Mouse (Mus musculus): Measurements from ENCODE around the gene Adamts18. TPM values are rescaled to one million over a fixed set of nuclear protein-coding genes. Genes with fewer than 3 reads are reported as not detected.

Adamts18 gene
- total RNA-seq, 4 experiments from 2014 or later: 0.09 to 0.17 (median 0.13) TPM; not detected in 1

DNA sequence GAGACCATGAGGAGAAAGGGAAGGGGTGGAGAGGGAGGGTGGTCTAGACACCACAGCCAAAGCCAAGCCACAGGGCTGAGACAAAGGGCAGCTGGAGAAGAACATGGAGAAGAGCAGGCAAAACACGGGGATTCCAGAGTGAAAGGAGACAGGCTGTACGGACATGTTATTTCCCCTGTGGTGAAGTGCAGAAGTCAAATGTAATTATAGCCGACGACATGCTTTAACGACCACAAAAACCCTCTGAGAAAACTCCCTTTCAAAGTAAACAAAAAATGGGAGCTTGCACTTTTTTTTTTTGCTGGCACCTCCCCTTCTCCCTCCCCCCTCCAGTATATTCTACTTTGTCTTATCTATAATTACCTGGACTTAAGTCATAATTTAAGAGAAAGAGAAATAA is 92.7 kb downstream of the Adamts18 start:
- no peak for DNase-seq (ENCODE audit: low spot score in 2 of 2)

DNA sequence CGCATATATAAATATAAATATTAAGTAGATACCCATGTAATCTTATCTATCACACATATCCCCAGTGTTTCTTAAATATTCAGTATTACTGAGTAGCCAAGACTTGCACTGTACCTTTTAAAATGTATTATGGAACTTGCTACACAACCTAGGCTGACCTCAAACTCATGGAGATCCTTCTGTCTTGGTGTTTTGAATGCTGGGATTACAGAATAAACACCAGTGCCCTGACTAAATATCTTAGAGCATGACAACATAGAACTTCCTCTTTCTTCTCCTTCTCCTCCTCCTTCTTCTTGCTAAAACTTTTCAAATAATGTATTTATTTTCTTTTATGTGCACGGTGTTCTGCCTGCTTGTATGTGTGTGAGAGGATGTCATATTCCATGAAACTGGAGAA is 95.4 kb downstream of the Adamts18 start:
- no peak for DNase-seq (ENCODE audit: low spot score in 2 of 2)

DNA sequence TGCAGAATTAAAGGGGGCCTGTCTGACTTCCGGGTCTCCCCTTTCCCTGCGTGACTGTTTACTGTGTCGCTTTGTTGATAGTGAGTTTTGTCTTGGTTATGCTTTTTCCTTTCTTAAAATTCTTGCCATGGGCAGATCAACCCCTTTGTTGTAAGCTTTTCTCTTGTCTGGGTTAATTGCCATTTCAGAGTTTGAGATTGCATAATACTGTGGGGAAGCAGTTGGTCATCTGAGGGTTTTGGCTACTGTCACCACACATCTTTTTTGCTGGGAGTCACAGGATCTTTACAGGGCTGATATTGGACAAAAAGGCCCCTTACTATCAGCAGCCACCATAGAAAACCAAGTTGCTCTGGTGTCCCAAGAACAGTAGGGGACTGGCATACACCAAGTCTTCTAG is 96.2 kb downstream of the Adamts18 start:
- no peak for DNase-seq (ENCODE audit: low spot score in 2 of 2)

DNA sequence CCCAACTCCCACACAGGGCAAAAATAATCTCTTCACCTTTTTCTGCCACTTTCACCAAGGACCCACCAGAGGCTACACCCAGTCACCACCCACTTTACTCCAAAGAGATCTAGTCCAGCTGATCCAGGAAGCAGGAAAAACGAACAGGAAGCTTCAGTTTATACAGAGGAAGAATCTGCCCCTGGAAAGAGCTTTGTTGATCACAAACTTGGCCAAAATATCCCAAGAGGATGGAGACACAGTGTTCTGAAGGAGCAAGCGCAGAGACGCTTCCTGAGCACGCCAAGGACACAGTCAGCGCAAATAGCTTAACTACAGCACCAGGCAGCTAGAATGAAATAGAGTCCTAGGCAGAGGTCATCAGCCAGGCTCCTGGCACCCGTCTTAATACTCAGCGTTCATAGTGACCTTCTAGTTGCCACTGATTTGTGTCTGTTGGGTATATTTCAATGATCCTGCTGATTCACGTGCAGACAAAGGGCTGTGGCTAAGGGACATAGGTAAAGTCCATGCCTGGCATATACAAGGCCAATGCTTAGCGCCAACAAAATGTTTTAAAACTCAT is 113.0 kb downstream of the Adamts18 start:
- DNase-seq (ENCODE audit: low spot score in 2 of 2): no peak

DNA sequence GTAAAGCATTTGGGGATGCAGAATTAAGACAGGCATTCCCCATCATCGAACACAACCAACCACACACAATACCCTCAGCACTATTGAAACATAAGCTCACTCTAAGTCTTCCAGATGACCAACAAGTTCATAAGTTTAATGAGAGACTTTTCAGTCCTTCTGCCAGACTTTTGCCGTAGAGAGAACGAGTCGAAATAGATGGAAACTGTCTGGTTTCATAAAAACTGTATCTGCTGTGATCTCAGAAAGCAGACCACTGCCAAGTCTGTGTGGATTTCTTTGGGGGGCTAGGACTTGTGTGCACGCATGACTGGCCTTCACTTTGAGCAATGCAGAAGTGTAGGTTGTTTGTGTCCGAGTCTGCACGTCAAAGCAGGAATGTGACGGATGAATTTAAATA is 123.2 kb downstream of the Adamts18 start:
- DNase-seq (ENCODE audit: low spot score in 2 of 2): no peak

DNA sequence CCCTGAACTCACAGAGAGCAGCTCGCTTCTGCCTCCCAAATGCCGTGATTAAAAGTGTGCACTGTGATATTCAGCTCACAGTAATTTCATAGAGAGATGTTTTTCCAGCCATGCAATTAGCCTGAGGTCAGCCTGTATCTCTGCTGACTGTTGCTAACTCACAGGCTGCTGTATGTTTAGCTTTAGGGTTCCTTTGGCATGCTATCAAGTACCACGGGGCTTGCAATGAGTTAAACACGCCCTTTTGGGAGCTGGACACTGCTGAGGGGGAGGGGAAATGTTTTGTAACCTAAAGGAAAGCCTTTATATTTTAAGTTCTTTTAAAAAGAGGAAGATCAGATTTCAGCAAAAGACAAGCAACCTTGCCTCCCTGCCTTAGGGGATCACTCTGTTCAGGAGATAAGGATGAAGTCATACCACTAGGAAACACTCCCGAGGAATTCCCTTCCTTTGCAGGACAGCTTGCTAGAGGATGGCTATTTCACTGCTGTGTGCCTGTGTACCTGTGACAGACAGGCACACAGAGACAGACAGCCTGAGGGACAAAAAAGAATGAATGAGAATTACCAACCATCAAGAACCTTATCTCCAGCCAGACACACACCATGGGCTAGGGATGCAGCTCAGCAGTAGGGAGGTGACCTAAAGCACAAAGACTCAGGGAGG is 124.5 kb downstream of the Adamts18 start:
- no peak for DNase-seq (ENCODE audit: low spot score in 2 of 2)

DNA sequence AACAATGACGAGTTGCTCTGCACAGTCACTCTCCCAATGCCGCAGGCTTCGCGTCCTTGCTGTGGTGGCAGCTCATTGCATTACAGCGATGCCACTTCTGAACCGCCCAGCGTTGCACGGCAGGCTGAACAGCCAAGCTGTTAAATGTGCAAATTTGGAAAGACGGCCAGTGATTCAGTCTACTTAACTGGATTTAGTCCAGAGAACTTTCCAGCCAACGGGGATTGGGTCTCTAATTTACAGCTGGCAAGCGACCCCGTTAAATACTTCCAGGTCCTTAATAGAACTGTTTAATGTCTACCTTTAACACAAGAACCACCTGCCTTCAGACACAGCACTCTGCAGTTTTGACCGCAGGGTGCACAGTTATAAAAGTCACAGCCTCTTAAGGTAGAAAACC is 127.1 kb downstream of the Adamts18 start:
- DNase-seq (ENCODE audit: low spot score in 2 of 2): no peak

DNA sequence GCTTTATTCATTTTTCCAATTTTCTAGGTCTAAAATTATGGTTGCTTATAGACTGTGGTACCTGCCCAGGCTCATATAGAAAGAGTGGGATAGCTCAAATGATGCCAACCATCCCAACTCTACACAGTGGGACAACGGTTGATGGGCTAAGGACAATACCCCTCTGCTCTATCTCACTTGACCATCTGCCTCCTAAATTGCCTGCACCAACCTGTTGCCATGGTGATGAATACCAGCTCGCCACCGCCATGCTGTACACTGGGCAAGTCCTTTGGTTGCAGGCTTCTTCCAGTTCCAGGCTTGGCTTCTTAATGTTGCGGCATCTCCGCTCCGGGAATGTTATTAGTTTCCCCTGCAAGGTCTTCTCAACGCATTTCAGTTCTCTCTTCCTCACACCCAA is 143.6 kb downstream of the Adamts18 start:
- DNase-seq (ENCODE audit: low spot score in 2 of 2): no peak

DNA sequence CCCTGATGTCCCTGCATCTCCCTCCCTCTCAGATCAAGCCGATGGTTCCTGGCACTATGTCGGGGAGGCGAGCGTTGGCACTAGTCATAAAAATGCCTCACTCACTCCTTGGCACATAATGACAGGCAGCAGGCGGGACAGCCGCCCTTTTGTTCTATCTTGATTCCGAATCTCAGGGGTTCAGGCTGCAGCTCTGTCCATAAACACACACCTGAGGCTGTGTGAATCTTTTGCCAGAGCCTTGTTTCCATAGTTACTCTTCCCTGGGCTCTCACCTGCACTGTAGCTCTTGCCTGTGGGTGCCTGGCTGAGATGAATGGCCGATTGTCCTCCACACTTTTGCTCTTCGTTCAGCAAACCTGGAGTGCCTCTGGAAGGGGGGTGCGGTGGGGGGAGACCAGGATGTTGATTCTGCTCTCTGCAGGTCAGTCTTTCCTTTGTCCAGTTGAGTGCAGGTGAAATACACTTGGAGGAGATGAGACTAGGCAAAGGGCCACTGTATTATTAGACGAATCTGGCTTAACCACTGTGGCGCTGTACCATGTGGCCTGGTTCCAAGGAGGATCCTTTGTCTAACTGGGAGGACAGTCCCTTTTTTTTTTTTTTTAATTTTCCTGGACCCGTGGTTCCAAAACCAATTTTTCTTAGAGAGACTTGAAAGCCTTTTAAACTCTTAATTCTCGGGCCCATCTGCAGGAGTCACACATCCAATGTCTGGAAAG is 156.8 kb downstream of the Adamts18 start:
- DNase-seq (ENCODE audit: low spot score in 2 of 2): no peak

DNA sequence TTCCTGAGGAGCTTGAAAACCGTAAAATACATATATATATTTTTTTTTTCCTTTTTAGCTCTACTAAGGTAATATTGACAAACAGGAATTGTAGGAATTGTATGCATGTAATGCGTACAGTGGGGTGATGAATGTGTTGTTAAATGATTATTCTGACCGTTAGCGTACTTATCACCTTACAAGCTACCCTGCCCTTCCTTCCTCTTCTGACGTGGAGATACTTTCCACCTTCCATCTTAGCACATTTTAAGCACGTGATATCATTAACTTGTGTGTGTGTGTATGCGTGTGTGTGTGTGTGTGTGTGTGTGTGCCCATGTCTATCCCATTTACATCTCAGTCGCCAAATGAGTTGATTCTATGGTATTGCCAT is 160.0 kb downstream of the Adamts18 start:
- no peak for DNase-seq (ENCODE audit: low spot score in 2 of 2)

DNA sequence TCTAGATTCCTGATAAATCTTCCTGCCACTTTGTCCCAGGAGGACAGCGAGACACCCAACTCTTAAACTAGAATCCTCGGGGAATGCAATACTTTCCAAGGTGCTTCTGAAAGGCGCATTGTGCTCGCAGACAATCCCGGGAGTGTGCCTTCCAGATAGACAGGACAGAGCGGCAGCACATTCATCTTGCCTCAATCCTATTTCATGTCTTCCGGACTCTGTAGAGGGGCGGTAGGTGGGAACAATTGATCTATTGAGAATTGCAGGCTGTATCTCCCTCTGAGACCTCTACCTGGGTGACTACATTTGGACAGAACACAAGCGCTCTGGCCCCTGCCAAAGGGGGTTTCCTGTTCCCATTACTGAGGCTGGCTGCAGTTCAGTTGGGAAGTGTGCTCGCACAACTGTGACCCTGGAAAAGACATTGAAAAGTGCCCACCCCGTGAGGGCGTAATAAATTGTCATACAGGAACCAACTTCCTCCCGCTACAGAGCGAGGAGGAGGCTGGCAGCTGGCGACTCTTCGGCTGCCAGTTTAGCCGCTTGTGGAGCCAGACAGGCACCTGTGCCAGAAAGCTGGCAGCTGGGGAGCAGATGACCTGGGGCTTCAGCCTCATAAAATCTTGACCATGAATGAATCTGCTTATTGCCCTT is 160.5 kb downstream of the Adamts18 start:
- no peak for DNase-seq (ENCODE audit: low spot score in 2 of 2)

DNA sequence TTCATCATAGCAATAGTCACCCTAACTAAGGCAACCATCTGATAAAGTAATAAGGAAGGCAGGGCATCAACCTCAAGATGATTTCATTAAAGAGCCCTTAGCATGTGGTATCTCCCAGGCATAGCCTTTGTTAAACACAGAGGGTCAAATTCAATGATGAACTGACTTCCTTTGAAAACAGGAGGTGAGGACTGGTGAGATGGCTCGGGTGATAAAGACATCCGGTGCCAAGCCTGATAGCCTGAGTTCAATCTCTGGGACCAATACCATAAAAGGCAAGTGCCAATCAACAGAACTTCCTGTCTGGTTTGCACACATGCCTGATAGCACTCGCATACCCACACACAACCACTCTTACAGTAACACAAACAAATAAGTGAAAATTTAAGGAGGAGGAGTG is 169.2 kb downstream of the Adamts18 start:
- DNase-seq (ENCODE audit: low spot score in 2 of 2): no peak

DNA sequence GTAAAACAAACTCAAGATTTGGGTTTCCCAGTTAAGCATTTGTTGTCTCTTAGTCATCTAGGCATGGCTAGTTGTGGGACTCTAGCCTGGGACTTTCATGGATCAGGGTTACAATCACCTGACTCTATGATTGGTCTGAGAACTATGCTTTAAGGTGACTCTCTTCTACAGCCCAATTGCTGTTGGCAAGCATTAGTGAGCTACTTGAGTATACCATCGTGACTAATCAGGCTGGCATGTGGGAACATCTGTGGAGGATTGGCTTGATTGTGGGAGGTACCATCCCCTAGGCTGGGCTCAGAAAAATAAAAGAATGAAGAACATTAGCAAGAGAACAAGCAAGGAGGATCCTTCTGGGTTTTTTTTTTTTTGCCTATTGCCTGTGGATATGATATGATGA is 171.7 kb downstream of the Adamts18 start:
- no peak for DNase-seq (ENCODE audit: low spot score in 2 of 2)

DNA sequence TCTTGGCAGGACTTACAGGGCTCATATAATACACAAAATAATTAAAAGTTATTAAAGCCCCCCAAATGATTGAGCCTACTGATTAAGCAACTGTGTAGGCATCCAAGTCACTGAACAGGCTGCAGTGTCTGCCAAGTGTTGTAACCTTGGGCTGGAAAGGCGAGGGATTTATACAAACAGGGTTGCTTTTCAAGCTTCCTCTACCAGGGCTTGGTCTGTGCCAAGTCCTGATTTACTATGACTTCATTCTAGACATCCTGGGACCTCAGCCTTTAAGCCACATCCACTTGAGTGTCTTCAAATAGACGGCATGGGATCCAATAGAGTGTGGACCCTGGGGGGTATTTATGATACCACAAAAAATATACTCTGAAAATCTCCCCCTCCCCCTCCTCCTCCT is 173.3 kb downstream of the Adamts18 start:
- DNase-seq (ENCODE audit: low spot score in 2 of 2): no peak

DNA sequence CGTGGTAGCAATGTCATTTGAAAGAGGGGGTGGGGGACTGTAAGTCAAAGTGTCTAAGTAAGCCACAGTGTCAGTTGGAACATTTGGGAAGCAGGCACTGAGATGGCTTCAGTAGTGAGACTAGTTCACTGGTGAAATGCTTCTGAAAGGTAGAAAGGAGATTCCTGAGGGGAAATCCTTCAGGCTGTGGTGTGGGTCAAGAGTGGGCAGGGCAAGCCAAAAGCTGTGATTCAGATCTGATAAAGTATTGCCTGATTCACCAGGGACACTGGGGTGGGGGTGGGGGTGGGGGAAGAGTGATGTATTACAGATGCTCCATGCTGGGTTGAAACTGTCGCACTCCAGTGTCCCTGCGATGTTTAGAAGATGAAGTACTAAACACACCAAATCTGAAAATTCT is 173.9 kb downstream of the Adamts18 start:
- no peak for DNase-seq (ENCODE audit: low spot score in 2 of 2)

DNA sequence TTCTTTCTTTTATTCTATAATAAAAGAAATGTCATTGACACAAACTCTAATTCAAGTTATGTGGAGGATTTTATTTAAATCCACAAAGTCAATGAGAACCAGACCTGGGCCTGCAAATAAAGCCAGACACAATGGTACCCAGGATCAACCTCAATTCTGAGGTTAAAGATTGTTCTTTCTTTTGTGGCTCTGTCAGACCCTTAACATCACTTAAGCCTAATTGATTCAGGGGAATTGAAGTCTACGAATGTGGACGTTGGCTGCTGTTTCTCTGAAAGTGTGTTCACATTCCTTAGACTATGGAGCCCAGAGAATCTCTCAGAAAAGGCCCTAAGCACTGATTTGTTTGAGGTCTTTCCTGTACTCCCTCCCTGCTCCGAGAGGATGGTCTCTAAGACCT is 175.2 kb downstream of the Adamts18 start:
- no peak for DNase-seq (ENCODE audit: low spot score in 2 of 2)

DNA sequence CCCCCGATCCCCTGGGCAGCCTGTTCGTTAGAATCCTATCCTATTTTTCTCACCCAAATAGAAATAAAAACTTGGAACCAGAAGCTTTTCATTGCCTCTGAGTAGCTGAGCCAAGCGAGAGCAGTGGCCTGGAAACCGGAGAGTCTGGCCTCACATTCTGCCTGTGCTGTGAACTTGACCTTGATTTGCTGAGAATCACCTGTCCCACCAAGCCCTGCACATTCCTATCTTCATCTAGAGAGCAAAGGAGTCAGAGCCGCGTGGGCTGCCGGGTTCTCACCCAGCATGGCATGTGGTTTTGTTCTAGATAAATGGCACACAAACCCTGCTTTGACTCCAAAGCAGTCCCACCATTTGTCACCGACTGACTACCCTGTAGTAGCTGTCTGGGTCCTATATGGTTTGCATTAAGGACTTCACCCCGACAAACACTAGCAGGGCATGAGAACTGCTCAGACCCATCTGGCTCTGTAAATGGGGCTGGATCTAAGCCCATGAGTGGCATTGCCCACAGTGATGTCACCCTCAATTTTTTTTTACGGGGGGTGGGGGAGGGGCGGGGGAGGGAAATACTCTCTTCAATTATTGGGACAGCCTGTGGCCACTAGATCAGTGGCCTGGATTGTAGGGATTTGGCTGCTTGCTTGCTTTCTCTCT is 175.8 kb downstream of the Adamts18 start:
- no peak for DNase-seq (ENCODE audit: low spot score in 2 of 2)

DNA sequence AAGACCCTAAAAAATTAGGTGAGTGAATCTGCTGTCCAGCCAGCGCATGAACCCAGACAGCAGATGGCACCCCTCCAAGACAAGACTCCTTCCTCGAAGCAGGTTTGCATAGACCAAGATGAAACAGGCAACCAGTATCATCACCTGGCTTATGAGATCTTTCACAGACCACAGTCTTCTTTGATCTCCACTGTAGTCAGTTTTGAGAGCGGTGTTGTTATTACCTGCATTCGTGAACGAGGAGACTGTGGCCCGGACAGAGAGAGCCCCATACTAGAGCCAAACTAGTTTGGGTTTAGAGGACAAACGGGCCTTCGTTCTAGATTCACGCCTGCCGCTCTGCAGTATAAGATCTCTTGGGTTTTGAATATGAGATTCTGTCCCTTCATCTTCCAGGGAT is 178.6 kb downstream of the Adamts18 start:
- no peak for DNase-seq (ENCODE audit: low spot score in 2 of 2)

DNA sequence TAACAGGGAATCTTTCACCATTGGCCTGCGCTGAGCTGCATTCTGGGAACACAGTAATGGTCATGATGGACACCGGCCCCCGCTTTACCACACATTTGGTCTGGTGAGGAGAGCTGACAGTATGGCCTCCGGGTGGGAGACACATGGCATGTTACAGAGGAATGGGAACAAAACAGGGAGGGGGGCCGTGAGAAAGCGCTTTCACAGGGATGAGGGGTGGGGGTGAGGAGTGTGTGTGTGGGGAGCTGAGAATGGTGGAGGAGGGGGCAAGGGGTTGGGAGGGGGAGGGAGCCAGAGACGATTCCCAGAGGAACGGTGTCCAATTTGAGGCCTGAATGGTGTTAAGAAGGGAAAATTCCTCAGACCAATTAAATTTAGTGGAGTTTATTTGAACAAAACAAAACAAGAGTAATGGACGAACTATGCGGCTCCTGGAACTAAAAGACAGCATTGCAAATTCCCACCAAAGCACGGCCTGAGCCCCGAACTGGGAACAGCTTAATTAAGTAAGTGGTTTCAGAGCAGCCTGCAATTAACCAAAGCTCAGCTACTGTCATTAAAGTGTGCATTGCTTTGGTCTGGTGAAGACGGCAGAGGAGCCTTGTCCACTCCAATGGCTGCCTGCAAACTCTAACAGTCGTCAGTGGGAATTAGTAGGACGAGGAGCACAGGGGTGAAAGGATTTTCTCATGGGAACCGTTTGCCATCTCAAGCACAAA is 181.7 kb downstream of the Adamts18 start:
- no peak for DNase-seq (ENCODE audit: low spot score in 2 of 2)

DNA sequence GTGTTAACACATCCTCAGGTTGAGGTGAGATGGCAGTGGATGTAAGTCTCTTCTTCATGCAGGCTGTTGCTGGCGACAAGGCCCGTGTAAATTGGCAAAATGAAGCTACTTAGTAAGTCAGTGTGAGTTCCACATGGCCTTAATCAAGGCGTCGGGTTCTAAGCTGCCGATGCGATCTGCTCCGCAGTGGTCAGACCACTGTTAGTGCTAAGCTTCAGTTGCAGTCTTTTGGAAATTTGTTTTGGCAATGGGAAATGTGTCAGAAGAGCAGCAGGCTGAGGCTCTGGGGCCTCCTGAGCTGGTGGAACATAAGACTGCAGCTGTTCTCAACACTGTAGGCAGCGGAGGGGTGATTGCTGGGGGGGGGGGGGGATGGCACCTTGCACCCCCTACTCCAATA is 182.6 kb downstream of the Adamts18 start:
- DNase-seq (ENCODE audit: low spot score in 2 of 2): no peak

DNA sequence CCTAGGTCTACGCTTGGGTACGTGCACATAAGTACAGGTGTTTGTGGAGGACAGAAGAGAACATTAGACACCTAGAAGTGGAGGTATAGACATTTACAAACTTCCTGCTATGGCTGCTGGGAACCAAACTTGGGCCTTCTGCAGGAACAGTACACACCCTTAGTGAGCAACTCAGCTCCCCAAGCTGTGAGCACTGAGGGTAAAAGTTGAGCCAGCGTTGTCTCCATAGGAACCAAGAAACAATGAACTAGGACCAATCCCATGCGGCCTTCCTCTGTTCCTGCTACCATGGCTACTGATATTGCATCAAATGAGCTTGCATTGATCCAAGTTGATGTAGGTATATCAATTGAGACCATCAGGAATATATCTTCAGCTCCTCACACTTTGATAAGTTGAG is 183.5 kb downstream of the Adamts18 start:
- DNase-seq (ENCODE audit: low spot score in 2 of 2): no peak

All from gastrocnemius, adult 8-10 months (tissue).